Mouse (Mus musculus) MEL (cell line): Measurements from ENCODE around the gene Aknad1.

Experiments used
- CTCF ChIP-seq, 3 experiments: IDR thresholded peaks in 2 of 3; conservative IDR thresholded peaks in 1 of 3; 2 replicates each; pipeline ENCODE4 v1.5.1; 2011 to 2012; ENCODE audit warnings: low read length in 3 of 3, low read depth in 2 of 3, mild to moderate bottlenecking in 2 of 3, improper control_type of control experiment in 1 of 3, inconsistent platforms in 1 of 3, mixed read lengths in 1 of 3, moderate library complexity in 1 of 3; ENCODE audit not compliant: control insufficient read depth in 1 of 3, insufficient read depth in 1 of 3, poor library complexity in 1 of 3, severe bottlenecking in 1 of 3
- EP300 ChIP-seq, 2 experiments: IDR thresholded peaks; 2 replicates each; pipeline ENCODE4 v1.6.1; 2011; ENCODE audit warnings: improper control_type of control experiment in 2 of 2, low read length in 2 of 2, low read depth in 1 of 2, mild to moderate bottlenecking in 1 of 2
- GABPA ChIP-seq: IDR thresholded peaks from 2 replicates; pipeline ENCODE4 v1.6.1; 2012; ENCODE audit warnings: low read depth, mild to moderate bottlenecking, inconsistent platforms, low read length, improper control_type of control experiment, moderate library complexity
- GATA1 ChIP-seq: IDR thresholded peaks from 2 replicates; pipeline ENCODE4 v1.6.1; 2011; ENCODE audit warnings: low read depth, low read length, improper control_type of control experiment
- MAX ChIP-seq: IDR thresholded peaks from 2 replicates; pipeline ENCODE4 v1.6.1; 2011; ENCODE audit warnings: low read length, improper control_type of control experiment
- MEF2A ChIP-seq: IDR thresholded peaks from 2 replicates; pipeline ENCODE4 v1.6.1; 2014; ENCODE audit warnings: low read depth, mild to moderate bottlenecking, inconsistent platforms, low read length, improper control_type of control experiment; ENCODE audit not compliant: poor library complexity, insufficient replicate concordance, severe bottlenecking; ENCODE audit errors: extremely low read depth
- POLR2A ChIP-seq, 2 experiments: IDR thresholded peaks; 2 replicates each; pipeline ENCODE4 v1.6.1; 2011 to 2012; ENCODE audit warnings: low read length in 2 of 2, mild to moderate bottlenecking in 2 of 2, control low read depth in 1 of 2, improper control_type of control experiment in 1 of 2, low read depth in 1 of 2, moderate library complexity in 1 of 2; ENCODE audit not compliant: control insufficient read depth in 1 of 2, insufficient read depth in 1 of 2, poor library complexity in 1 of 2
- POLR2AphosphoS2 ChIP-seq: IDR thresholded peaks from 2 replicates; pipeline ENCODE4 v1.6.1; 2011; ENCODE audit warnings: low read length, improper control_type of control experiment

DNA sequence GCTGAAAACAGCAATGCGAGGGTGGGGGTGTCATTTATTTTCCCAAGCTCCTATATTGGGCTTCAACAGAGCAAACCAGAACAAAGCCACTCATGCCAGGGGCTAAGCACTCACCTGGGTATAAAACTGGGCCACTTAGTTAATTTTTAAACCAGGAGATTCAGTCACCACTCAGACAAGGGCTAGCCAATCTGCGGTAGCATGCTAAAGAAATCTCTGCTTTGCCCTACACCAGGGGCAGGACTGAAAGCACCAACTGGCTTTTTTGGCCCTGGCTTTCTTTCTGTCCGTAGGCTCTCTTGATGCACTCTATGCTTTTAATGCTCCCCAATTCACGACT lies 49.0 kb downstream of the Aknad1 start:
- TF ChIP-seq POLR2A (IDR thresholded peaks at IDR 0.05; ENCODE audit: control insufficient read depth in 1 of 2, insufficient read depth in 1 of 2, low read depth in 1 of 2, low read length in 2 of 2, poor library complexity in 1 of 2) (no peak), CTCF (IDR thresholded peaks at IDR 0.05 in 2 of 3, conservative IDR thresholded peaks at IDR 0.05 in 1 of 3; ENCODE audit: control insufficient read depth in 1 of 3, insufficient read depth in 1 of 3, low read depth in 2 of 3, low read length in 3 of 3, poor library complexity in 1 of 3, severe bottlenecking in 1 of 3) (no peak), GABPA (no peak), GATA1 (no peak), EP300 (IDR thresholded peaks at IDR 0.05; ENCODE audit: low read depth in 1 of 2, low read length in 2 of 2) (no peak), MEF2A (no peak), MAX (no peak), POLR2AphosphoS2 (no peak)
